Mouse (Mus musculus) spleen, postnatal 4 days (tissue): Measurements from ENCODE around the gene Hist1h4a.
A peak's percentile ranks its signal among the peaks of the same experiment; 100 is the strongest.

Experiments used
- DNase-seq, 2 experiments: peaks; one replicate each; pipeline ENCODE4 v3.0.0; 2022; ENCODE audit warnings: low spot score in 2 of 2

The Hist1h4a gene

DNA sequence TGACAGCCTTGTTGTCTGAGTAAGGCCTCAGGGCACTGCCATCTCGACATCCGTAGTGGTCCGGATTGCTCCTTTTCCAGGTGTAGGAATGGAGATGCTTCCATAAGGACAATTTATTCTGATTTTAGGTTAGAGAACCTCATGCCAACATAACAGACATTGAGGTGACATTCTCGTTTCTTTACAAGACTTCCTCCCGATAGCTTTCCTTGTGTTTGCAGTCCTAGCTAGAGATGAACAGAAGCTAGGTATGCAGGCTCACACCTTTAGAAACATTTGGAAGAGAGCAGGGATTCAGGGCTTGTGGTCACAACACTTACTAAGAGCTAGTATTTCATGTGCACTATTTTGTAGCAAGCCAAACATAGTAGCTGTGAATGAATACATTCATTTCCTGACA is 17.8 kb downstream of the Hist1h4a start:
- DNase-seq = peak in 1 of 2 experiments; percentile 44

DNA sequence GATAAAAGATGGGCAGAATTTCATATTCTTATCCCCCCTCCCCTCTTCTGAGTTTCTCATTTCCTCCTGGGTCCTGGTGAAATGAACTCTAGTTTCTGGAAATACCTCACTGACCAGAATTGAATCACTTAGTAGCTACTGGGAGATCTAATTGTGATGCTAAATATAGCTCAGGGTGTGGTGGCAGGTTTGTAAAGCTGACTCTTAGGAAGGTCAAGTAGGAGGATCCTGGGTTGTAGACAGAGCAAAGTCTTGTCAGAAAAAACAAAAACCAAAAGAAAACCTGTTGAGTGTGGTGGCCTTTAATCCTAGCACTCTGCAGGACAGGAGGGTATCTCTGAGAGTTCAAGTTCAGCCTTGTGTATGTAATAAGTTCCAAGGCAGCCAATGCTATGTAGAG is 19.0 kb downstream of the Hist1h4a start:
- peak in 1 of 2 experiments; percentile 30 for DNase-seq

DNA sequence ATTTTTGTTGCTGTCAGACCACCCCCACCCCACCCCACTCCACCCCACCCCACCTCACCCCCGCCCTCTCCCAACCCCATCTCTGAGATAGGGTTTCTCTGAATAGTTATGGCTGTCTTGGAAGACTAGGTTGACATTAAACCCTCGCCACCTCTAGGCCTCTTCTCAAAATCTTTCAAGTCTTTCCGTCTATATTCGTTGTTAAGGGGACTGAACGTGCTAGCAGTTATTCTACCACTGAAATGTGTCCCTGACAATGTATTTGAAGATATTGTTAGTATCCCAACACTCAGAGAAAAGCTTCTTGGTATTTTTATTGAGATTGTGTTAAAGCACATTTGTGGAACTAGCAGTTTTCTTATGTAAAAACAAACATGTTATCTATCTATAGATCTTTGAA is 20.1 kb downstream of the Hist1h4a start:
- peak in 1 of 2 experiments; percentile 56 for DNase-seq

DNA sequence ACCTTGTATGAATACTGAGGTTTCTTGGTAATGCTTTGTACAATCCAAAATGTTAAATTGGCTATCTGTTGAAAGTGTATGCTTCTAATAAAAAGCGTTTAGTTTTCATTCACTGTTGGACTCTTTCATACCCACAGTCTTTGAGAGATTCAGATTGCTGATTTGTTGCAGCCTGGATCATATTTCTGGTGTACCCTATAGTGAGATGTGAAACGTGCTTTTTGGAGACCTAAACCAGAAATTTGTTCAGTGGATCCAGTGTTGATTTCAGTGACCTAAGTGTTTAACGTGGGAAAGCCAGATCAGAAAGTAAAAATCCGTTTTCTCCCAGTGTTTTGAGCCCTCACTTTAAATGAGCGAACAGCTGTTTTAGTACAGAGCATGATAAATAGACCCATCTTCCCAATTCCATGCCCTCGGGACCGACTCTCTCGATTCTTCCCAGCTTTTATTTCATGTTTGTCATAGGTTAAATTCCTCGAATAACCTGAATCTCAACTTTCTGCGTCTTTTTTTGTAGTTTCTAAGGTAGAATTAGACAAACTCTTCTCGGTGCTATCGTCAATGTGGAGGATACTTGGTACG is 20.7 kb downstream of the Hist1h4a start:
- peak in 1 of 2 experiments; percentile 53 for DNase-seq

DNA sequence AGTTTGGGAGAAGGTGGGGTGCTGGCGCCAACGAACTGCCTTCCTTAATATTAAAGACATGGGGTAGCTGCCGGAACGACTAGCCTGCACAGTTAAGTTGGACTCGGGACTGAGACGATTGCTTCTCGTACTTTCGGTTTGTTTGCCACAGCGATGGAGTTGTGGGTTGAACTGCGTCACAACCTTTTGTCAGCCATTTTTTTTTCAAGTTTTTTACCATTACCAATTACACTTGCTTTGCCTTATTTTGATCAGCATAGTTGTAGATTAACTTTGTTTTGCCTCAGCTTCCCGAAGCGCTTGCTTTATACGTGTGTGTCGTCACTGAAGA is 21.1 kb downstream of the Hist1h4a start:
- DNase-seq = no peak

DNA sequence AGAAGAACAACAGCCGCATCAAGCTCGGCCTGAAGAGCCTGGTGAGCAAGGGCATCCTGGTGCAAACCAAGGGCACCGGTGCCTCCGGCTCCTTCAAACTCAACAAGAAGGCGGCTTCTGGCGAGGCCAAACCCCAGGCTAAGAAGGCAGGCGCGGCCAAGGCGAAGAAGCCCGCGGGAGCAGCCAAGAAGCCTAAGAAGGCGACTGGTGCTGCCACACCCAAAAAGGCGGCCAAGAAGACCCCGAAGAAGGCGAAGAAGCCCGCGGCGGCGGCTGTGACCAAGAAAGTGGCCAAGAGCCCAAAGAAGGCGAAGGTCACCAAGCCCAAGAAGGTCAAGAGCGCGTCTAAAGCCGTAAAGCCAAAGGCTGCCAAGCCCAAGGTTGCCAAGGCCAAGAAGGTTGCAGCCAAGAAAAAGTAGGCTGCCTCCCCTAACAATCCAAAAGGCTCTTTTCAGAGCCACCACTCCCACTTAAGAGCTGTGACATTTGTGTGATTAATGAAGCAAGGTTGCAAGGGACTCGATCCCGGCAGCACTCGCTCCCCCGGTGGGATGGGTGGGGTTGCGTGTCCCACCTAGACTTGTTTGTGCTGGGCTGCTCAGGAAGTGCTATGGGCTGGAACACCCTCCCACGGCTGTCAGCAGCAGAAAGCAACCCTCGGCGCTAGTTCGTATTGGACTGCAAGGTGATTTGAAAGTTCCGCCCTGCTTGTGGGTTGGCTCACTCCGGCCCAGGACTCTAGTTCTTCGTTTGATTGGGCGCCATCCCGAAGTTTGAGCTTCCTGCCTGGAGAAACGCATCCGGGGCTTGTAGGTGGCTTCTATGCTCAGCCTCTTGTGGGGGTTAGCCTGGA is 21.7 kb downstream of the Hist1h4a start:
- peak; percentile 90 to 97 for DNase-seq

DNA sequence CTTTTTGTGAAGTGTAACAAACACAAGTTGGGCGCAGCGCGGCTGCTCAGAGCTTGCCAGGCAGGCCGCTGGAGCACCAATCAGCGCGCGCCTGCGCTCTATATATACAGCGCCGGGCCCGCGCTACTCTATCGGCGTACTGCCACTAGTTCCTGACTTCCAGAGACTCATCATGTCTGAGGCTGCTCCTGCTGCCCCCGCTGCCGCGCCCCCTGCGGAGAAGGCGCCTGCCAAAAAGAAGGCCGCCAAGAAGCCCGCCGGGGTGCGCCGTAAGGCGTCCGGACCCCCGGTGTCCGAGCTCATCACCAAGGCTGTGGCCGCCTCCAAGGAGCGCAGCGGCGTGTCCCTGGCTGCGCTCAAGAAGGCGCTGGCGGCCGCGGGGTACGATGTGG is 22.4 kb downstream of the Hist1h4a start, which contains the start of gene Hist1h1c:
Gene Hist1h1c (plus strand): TSS at position 132 of the 392 bp plus-strand sequence.
- DNase-seq = peak; percentile 97 to 100

DNA sequence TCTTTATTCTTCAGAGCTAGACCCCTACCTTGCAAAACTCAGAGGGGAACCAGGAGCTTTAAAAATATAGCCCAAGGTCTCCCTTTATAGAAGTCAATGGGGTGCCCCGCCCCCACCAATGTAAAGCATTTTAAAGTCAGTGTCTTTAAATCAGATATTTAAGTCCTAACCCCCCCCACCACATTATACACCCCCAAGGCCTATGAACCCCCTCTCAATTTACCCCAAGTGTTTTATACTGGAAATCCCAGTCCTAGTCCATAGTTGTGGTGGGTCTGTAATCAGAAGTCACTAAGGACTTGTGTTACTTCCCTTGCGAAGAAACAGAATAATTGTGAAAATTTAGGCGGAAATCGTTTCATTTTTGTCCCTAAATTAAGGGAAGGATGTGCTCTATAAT is 23.0 kb downstream of the Hist1h4a start:
- DNase-seq = peak; percentile 43 to 72

DNA sequence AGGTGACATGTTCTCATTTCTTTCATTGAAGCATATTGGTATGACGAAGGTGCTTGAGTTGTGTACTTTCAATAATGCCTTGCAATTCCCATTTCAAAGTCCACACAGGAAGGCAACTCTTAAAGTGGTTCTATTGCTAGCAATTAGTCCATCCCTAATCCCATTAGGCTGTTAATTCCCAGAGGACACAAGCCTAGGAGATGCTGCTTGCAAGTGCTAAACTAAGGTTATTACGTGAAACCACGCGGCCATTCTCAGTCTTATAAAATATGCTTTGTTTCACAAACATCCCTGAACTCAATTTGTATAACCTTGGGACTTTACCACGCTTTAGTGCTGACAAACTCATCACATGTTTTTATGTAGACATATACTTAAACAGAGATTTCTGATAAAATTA is 23.9 kb downstream of the Hist1h4a start:
- peak in 1 of 2 experiments; percentile 52 for DNase-seq

DNA sequence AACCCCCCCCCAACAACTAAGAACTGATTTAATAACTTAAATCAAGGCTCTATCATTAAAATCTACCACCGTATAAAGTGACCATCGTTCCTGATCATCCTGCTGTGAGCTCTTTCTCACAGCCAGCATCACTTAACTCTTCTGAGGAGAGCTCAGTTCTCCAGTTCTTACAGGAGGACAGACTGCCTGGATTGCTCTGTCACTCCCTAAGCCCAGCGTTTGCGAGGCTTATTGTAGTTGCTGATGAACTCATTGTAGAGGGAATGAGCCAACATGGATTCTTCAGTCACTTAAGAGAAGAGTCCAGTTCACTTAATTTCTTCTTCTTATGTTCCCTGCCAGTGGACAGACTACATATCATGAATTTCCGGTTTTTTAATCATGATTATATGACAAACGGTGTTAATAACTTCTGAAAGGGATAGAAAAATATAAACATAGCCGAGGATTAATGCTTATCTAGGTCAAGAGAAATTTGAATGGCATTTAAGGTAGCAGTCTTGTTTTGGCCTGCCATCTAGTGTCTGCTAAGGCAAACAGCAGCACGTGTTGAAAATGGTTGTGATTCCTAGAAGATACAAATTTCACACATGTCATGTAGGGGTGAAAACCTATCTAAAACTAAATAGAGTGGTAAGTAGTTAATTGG is 28.8 kb downstream of the Hist1h4a start:
- peak in 1 of 2 experiments; percentile 59 for DNase-seq

DNA sequence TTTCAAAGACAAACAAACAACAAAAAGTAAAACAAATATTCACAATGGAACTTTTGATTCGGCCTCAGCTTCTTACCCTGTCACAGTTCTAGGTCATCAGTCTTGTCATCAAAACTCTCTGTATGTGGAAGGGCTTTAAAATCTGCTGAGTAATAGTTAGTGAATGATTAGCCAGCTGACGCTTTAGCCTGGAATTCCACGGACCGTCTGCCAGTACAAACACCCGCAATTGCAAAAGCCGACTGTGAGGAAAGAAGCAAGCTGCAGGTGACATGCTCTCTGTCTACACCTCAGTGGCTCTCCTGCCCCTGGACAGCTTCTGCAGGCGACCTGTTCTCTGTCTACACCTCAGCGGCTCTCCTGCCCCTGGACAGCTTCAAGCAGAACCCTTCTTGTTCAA is 30.6 kb downstream of the Hist1h4a start:
- peak in 1 of 2 experiments; percentile 49 for DNase-seq

DNA sequence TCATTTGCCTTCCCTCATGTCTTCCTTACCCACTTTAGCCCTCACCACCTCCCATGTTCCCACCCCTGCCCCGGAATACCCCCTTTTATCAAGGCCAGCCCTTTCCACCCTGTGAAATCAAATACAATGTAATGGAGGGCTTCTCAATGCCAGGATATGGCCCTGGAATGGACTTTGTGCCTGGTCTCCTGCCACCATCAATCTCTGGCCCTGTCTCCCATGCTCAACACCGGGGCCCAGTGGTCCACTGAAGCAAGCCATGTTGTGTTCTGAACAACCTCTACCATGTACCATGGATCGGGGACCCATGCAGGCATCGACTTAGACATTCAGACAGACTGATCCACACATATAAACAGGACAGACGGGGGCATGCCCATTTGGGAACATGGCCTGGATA is 31.3 kb downstream of the Hist1h4a start:
- DNase-seq = peak in 1 of 2 experiments; percentile 54

DNA sequence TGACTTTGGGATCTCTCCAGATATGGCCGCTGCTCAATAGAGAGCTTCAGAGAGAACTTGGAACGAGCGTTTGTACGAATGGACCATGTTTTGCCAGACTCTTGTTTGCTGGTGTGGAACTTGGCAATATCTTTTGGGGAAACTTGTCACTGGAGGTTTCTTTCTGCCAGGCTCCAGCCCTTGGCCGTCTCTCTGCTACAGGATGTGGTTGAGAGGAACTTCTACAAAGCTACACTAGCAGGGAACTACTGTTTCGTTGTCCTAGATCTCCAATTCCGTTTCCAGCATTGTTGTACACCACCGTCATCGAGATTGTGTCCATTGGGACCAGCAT is 31.9 kb downstream of the Hist1h4a start:
- DNase-seq = peak in 1 of 2 experiments; percentile 49

DNA sequence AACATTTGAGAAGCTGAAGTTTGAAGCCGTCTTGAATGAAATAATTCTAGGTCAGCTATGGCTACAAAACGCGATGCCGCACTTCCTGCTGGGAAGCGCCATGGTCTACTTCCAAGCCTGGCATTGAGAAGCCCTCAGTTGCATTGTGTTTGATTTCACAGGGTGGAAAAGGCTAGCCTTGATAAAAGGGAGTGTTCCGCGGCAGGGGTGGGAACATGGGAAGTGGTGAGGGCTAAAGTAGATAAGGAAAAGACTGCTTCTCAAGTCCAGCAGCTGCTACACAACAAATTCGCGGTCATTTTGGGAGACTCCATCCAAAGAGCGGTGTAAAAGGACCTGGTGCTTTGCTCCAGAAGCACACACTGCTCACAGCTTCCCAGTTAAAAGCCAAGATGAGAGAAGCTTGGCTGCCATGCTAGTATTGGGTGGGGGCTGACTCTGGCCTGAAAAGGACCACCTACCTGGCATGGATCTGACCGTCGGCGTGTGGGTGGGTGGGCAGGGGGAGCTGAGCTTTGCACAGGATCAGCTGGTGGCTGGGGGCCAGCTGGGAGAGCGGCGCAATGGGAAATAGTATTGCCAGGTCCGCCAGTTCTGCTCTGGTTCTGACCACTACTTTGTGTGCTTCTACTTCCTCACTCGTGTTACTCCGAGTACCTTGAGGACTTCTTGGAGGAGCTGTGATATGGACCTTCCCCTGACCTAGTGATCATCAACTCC is 32.4 kb downstream of the Hist1h4a start:
- peak in 1 of 2 experiments; percentile 57 for DNase-seq

DNA sequence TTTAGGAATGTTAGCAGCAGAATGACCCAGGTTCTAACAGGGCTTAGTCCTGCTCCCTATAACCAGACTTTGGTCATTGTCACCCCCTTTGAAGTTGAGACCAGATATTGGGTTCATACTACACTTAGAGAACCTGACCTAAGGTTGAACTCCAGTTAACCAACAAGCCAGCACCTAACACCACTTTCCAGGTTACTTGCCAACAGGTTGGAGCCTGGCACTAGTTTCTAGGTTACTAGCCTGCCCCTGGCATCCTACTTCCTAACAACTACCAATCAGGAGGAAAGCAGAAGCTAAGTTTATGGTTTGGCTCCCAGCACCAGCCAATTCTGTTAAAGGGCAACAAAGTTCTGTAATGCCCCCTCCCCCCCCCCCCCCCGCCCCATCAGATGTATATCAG is 35.8 kb downstream of the Hist1h4a start:
- peak in 1 of 2 experiments; percentile 34 for DNase-seq

DNA sequence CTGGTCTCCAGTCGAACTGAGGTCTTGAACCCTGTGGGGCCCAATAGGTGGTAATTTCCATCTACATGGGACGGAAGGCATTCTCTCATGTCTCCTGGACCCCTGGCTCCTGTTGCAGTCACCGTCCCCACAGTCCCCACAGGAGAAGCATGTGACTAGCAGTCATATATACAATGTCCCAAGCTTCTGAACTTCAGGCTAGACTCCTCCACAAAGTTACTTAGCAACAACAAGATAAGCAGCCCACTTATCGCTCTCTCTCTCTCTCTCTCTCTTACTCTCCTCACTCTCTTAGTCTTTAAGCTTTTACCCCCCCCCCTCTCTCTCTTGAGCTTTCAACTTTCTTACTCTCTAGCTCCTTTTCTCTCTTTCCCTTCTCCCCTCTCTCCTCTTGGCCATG is 36.8 kb downstream of the Hist1h4a start:
- no peak for DNase-seq

DNA sequence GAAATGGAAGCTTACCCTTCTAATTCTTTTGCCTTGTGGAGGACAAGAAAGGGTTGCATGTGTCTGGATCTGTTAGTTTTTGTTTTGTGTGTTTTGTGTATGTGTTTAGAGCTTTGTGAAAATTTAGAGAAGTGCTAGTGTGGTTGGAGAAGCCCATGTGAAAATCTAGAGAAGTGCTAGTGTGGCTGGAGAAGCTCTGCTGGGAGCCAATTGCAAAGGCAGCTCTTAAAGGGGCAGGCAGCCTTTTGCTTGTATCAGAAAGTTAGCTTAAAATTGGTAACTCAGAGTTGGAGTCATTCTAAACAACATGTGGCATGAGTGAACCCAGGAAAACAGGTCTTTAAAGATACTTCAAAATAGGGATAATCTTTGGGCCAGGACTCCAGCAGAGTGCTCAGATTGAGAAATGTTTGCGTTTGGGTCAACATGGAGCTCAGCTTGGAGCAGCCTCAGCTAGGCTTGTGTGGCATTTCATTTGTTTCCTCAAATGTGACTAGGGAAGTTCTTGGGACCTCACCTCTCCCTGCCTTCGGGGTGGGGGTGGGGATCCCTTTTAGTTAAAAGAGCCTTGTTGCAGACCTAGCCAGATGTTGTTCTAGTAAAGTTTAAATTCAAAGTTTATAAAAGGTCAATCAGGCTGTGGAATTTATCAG is 43.3 kb downstream of the Hist1h4a start:
- DNase-seq = peak in 1 of 2 experiments; percentile 40

DNA sequence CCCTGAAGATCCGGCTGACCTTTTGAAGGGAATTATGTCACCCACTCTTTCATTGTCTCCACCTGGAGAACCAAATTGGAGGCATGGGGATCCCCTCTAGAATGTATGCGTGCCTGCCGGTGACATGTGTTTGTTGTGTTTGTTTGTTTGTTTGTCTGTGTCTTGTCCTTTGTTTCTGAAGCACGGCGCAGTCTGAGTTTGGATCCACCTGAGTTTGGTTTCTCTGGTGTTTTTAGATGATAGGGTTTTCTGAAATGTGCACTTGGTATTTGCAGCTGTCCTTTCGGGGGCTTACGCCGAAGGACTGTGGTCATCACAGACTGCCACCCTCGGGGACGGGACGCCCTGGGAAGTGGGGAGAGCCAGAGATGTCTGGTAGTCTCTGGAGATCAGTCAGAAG is 43.9 kb downstream of the Hist1h4a start:
- DNase-seq = peak in 1 of 2 experiments; percentile 51

DNA sequence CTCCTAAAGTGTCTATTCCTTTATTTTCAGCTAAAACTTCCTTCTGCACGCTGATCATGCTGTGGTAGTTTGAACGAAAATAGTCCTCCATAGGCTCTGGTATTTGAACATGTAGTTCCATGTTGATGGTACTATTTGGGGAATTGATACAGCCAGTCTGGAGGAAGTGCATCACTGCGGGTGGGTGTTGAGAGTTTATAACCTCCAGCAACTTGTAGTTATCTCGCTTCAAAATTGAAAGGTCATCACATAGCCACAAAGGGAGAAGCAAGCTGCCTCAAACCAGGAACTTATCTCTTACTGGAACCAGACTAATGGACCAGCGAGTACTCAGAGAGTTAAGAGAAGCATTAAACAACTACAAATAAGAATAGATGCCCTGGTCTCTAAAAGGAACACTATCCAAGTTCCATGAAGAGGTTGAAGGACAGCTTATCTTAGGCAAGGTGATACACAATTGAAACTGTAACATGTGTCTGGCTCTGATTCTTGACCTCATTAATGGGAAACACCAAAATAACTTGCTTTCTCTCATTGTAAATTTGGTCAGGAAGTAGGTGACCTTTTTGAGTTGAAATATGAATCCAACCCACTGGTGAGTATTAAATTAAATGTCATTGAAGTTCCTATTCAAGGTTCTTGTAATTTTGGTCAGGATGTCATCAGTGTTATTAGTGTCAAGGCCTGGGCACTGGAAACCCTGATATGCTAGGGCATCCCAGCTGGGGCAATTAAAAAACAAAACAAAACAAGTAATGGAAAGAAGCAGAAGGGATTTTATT is 44.6 kb downstream of the Hist1h4a start:
- DNase-seq = peak in 1 of 2 experiments; percentile 16
